Mouse (Mus musculus): Measurements from ENCODE around the gene Tysnd1. TPM values are rescaled to one million over a fixed set of nuclear protein-coding genes. Genes with fewer than 3 reads are reported as not detected.

Tysnd1 gene
- polyA plus RNA-seq, 1 experiment from 2014 or later, result 33.4 TPM

GRCm38 (mm10) chr10:61670758-61671157 is 24.6 kb upstream of the Tysnd1 start:
- H3K4me2 ChIP-seq (ENCODE audit: low read depth, low read length, severe bottlenecking), result no peak overlapping the region
- no peaks in the 10 kb centered on the region for H3K9me3 ChIP-seq (ENCODE audit: control insufficient read depth, low read length)
- H3K27me3 ChIP-seq (ENCODE audit: control insufficient read depth, insufficient read depth, low read length), result no peaks in the 10 kb centered on the region
- no peak overlapping the region for H3K27ac ChIP-seq (ENCODE audit: low read depth, low read length)
- H3K4me3 ChIP-seq (ENCODE audit: low read depth, low read length), result no peak overlapping the region
- ATAC-seq (replicated peaks; ENCODE audit: low FRiP score), result no peak
- no peak for DNase-seq (ENCODE audit: low spot score)
- no peak overlapping the region for H3K9ac ChIP-seq (ENCODE audit: low read length)
- no peaks in the 10 kb centered on the region for H3K4me1 ChIP-seq (replicated peaks; ENCODE audit: control insufficient read depth, insufficient read depth, low read length)
- H3K36me3 ChIP-seq (ENCODE audit: control insufficient read depth, insufficient read depth, low read length), result peaks cover 11% of the 10 kb centered on the region
- 91% methylated on average over 3 of the region's 3 CpGs for WGBS

DNA sequence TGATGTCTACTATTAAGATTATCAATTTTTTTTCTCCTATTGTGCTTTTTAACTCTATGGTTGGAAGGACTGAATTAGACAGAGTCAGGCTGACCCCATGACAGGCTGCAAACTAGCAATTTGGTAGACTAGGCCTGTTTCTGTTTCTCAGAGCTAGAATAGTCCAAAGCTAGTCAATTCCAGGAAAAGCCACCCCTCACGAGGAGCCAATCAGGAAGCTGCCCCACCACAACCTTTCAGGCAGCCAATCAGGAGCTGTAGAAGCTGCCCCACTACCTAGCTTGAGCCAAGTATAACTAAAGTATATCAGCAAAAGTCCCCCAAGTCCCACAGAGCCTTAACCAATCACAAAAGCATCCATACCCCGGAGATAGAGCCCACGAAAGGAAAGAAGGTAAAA is 19.4 kb upstream of the Tysnd1 start:
- 88% methylated on average over 3 of the region's 3 CpGs for WGBS
- no peak for DNase-seq (ENCODE audit: low spot score)
- H3K27me3 ChIP-seq (ENCODE audit: control insufficient read depth, insufficient read depth, low read length), result no peaks in the 10 kb centered on the region
- H3K4me3 ChIP-seq (ENCODE audit: low read depth, low read length), result no peak overlapping the region
- no peak overlapping the region for H3K4me2 ChIP-seq (ENCODE audit: low read depth, low read length, severe bottlenecking)
- no peak overlapping the region for H3K9ac ChIP-seq (ENCODE audit: low read length)
- ATAC-seq (replicated peaks; ENCODE audit: low FRiP score), result no peak
- H3K4me1 ChIP-seq (replicated peaks; ENCODE audit: control insufficient read depth, insufficient read depth, low read length), result no peaks in the 10 kb centered on the region; the same call in 1 of the 2 replicates
- no peak overlapping the region for H3K27ac ChIP-seq (ENCODE audit: low read depth, low read length)
- peaks cover 2% of the 10 kb centered on the region; the same call in 1 of the 2 replicates for H3K36me3 ChIP-seq (ENCODE audit: control insufficient read depth, insufficient read depth, low read length)
- H3K9me3 ChIP-seq (ENCODE audit: control insufficient read depth, low read length), result no peaks in the 10 kb centered on the region

DNA sequence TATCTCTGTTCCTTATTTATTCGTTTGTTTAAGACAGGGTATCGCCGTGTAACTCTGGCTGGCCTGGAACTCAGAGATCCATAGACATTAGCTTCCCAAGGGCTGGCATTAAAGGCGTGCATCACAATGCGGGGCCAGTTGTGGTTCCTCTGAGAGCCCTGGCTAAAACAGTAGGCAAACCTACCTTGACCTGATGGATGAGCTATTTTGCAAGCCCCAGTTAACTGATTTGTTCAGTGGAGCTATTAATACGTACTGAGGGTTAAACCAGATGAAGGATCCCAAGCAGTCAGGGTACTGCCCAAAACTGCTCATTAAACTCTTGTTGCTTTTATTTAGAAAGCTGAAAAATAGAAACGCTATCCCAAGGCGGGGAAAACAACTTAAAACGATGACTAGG is 15.8 kb upstream of the Tysnd1 start:
- H3K4me1 ChIP-seq (replicated peaks; ENCODE audit: control insufficient read depth, insufficient read depth, low read length), result peaks cover 4% of the 10 kb centered on the region; the same call in 1 of the 2 replicates
- 0 out of 2 replicates have a peak overlapping the region, but pooled peaks have one; percentile 2 for H3K27ac ChIP-seq (ENCODE audit: low read depth, low read length)
- ATAC-seq (replicated peaks; ENCODE audit: low FRiP score) (no peak), DNase-seq (ENCODE audit: low spot score) (no peak)
- 38% methylated on average over 9 of the region's 9 CpGs for WGBS
- H3K9ac ChIP-seq (ENCODE audit: low read length), result peak overlapping the region; percentile 87
- H3K9me3 ChIP-seq (ENCODE audit: control insufficient read depth, low read length), result no peaks in the 10 kb centered on the region
- H3K4me3 ChIP-seq (ENCODE audit: low read depth, low read length), result peak overlapping the region; percentile 96
- H3K4me2 ChIP-seq (ENCODE audit: low read depth, low read length, severe bottlenecking), result peak overlapping the region; percentile 55
- no peaks in the 10 kb centered on the region for H3K27me3 ChIP-seq (ENCODE audit: control insufficient read depth, insufficient read depth, low read length)
- H3K36me3 ChIP-seq (ENCODE audit: control insufficient read depth, insufficient read depth, low read length), result no peaks in the 10 kb centered on the region

GRCm38 (mm10) chr10:61680015-61680913 is 15.1 kb upstream of the Tysnd1 start, which contains the start of gene Sar1a:
Sar1a (plus strand) TSS chr10:61680299.
- under 1% methylated on average over 71 of the region's 84 CpGs for WGBS

DNA sequence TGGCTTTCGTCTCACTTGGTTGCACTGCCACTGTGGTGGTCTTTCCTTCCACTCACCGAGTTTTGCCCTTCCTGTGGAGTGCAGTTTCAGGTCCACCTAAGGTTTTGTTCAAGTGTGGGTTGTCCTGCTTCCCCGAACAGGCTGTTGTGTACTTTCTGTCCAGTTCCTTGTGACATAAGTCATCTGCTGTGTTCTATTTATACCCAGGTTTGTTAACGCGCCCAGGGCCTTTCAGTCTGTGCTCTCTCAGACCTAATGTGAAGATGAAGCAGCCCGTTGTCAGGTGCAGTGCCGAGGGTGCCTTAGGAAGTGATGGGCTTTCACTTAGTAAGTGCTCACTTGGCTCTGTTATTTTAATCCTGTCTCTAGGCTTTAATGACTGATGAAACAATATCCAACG is 5.9 kb upstream of the Tysnd1 start:
- ATAC-seq (replicated peaks; ENCODE audit: low FRiP score), result no peak
- whole genome bisulfite sequencing, result 94% methylated on average over 8 of the region's 8 CpGs
- no peaks in the 10 kb centered on the region for H3K9me3 ChIP-seq (ENCODE audit: control insufficient read depth, low read length)

More at GRCm38 (mm10) chr10:61680015-61680913, 15.1 kb upstream of the Tysnd1 start, which contains the start of gene Sar1a:
- Histone ChIP-seq H3K4me1 (replicated peaks; ENCODE audit: control insufficient read depth, insufficient read depth, low read length) (peaks cover 4% of the 10 kb centered on the region; the same call in 1 of the 2 replicates), H3K9ac (ENCODE audit: low read length) (peak within 1 kb of the TSS; percentile 87), H3K4me2 (ENCODE audit: low read depth, low read length, severe bottlenecking) (peak within 1 kb of the TSS; percentile 83), H3K27ac (ENCODE audit: low read depth, low read length) (0 out of 2 replicates have a peak within 1 kb of the TSS, but pooled peaks have one; percentile 31), H3K9me3 (ENCODE audit: control insufficient read depth, low read length) (no peaks in the 10 kb centered on the region), H3K36me3 (ENCODE audit: control insufficient read depth, insufficient read depth, low read length) (peaks cover 4% of the 10 kb centered on the region; the same call in 1 of the 2 replicates), H3K27me3 (ENCODE audit: control insufficient read depth, insufficient read depth, low read length) (no peaks in the 10 kb centered on the region), H3K4me3 (ENCODE audit: low read depth, low read length) (peak within 1 kb of the TSS; percentile 96)
- peak; percentile 100 for ATAC-seq (replicated peaks; ENCODE audit: low FRiP score)
- peak; percentile 100 for DNase-seq (ENCODE audit: low spot score)

DNA sequence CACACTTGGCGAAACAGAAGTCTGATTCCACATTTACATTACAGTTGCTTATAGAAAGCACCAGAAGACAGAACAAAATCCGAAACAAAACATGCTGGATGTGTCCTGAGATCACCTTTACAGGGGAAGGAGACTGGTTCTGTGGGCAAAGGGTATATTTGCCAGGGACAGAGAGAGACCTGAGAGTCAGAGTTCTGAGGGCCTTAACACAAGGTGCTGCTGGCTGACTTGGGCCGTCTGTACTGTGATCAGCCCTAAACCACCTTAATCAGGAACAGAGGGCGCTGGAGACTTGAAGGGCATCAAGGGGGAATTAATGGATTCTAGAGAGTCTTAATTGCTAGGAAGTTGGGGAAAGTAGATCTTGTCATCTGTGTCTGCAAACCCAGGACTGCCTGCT is 1.8 kb upstream of the Tysnd1 start:
- 75% methylated on average over 4 of the region's 4 CpGs for WGBS
- Histone ChIP-seq H3K9ac (ENCODE audit: low read length) (no peak overlapping the region), H3K4me2 (ENCODE audit: low read depth, low read length, severe bottlenecking) (no peak overlapping the region), H3K4me3 (ENCODE audit: low read depth, low read length) (no peak overlapping the region), H3K27ac (ENCODE audit: low read depth, low read length) (no peak overlapping the region), H3K36me3 (ENCODE audit: control insufficient read depth, insufficient read depth, low read length) (peaks cover 15% of the 10 kb centered on the region; the same call in 1 of the 2 replicates), H3K4me1 (replicated peaks; ENCODE audit: control insufficient read depth, insufficient read depth, low read length) (peaks cover 9% of the 10 kb centered on the region), H3K9me3 (ENCODE audit: control insufficient read depth, low read length) (no peaks in the 10 kb centered on the region), H3K27me3 (ENCODE audit: control insufficient read depth, insufficient read depth, low read length) (no peaks in the 10 kb centered on the region)
- ATAC-seq (replicated peaks; ENCODE audit: low FRiP score) (no peak), DNase-seq (ENCODE audit: low spot score) (no peak)

More for the DNA sequence above, 5.9 kb upstream of the Tysnd1 start:
- Histone ChIP-seq H3K9ac (ENCODE audit: low read length) (no peak overlapping the region), H3K4me2 (ENCODE audit: low read depth, low read length, severe bottlenecking) (no peak overlapping the region), H3K27ac (ENCODE audit: low read depth, low read length) (no peak overlapping the region), H3K36me3 (ENCODE audit: control insufficient read depth, insufficient read depth, low read length) (peaks cover 22% of the 10 kb centered on the region; the same call in 1 of the 2 replicates), H3K4me1 (replicated peaks; ENCODE audit: control insufficient read depth, insufficient read depth, low read length) (no peaks in the 10 kb centered on the region), H3K4me3 (ENCODE audit: low read depth, low read length) (no peak overlapping the region), H3K27me3 (ENCODE audit: control insufficient read depth, insufficient read depth, low read length) (no peaks in the 10 kb centered on the region)
- no peak for DNase-seq (ENCODE audit: low spot score)

GRCm38 (mm10) chr10:61695703-61696559 is 617 bp downstream of the Tysnd1 start:
- DNase-seq (ENCODE audit: low spot score) (no peak), ATAC-seq (replicated peaks; ENCODE audit: low FRiP score) (peak; percentile 3; the same call in 1 of the 2 replicates)
- Histone ChIP-seq H3K9me3 (ENCODE audit: control insufficient read depth, low read length) (no peaks in the 10 kb centered on the region), H3K4me3 (ENCODE audit: low read depth, low read length) (peak overlapping the region; percentile 88), H3K9ac (ENCODE audit: low read length) (peak overlapping the region; percentile 75), H3K27me3 (ENCODE audit: control insufficient read depth, insufficient read depth, low read length) (no peaks in the 10 kb centered on the region), H3K4me2 (ENCODE audit: low read depth, low read length, severe bottlenecking) (peak overlapping the region; percentile 100), H3K36me3 (ENCODE audit: control insufficient read depth, insufficient read depth, low read length) (peaks cover 8% of the 10 kb centered on the region; the same call in 1 of the 2 replicates), H3K4me1 (replicated peaks; ENCODE audit: control insufficient read depth, insufficient read depth, low read length) (peaks cover 9% of the 10 kb centered on the region), H3K27ac (ENCODE audit: low read depth, low read length) (no peak overlapping the region)
- WGBS, result under 1% methylated on average over 103 of the region's 111 CpGs

DNA sequence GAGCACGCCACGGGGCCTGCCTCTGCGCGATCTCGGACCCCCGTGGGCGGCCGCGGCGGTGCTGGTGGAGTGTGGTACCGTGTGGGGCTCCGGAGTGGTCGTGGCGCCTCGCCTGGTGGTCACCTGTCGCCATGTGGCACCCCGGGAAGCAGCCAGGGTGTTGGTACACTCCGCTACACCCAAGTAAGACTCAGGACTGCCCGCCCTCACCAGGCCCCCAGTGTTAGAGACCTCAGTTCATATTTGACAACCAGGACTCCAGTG is 1.2 kb downstream of the Tysnd1 start:
- Histone ChIP-seq H3K27ac (ENCODE audit: low read depth, low read length) (no peak overlapping the region), H3K36me3 (ENCODE audit: control insufficient read depth, insufficient read depth, low read length) (peaks cover 3% of the 10 kb centered on the region; the same call in 1 of the 2 replicates)
- WGBS, result 9% methylated on average over 19 of the region's 19 CpGs

More for the DNA sequence above, 1.2 kb downstream of the Tysnd1 start:
- Histone ChIP-seq H3K4me2 (ENCODE audit: low read depth, low read length, severe bottlenecking) (peak overlapping the region; percentile 100), H3K4me1 (replicated peaks; ENCODE audit: control insufficient read depth, insufficient read depth, low read length) (peaks cover 9% of the 10 kb centered on the region), H3K4me3 (ENCODE audit: low read depth, low read length) (peak overlapping the region; percentile 88), H3K9ac (ENCODE audit: low read length) (peak overlapping the region; percentile 75), H3K27me3 (ENCODE audit: control insufficient read depth, insufficient read depth, low read length) (no peaks in the 10 kb centered on the region), H3K9me3 (ENCODE audit: control insufficient read depth, low read length) (no peaks in the 10 kb centered on the region)
- no peak for DNase-seq (ENCODE audit: low spot score)
- ATAC-seq (replicated peaks; ENCODE audit: low FRiP score), result no peak

All from forebrain, embryonic 11.5 days (tissue).